In genomic region chr5:121190210-121190835, GRCm38 (mm10) we compare ENCODE assay signal across 8 mouse cellular contexts. TPM values are rescaled to one million over a fixed set of nuclear protein-coding genes. Genes with fewer than 3 reads are reported as not detected.
DNase-seq lines count a peak whose midpoint lies in the region; ATAC-seq and TF ChIP-seq lines count a peak whose summit lies in the region.

No protein-coding gene starts in this region.

- H3ac ChIP-seq in myocyte (ENCODE audit: control insufficient read depth, insufficient read length): peak overlapping the region; percentile 72

- H3K79me2 ChIP-seq in myocyte (ENCODE audit: control insufficient read depth, insufficient read depth): peaks cover 55% of the 10 kb centered on the region

- H3K27me3 ChIP-seq in embryonic facial prominence, embryonic 11.5 days (ENCODE audit: control insufficient read depth, insufficient read depth, low read length): no peaks in the 10 kb centered on the region
- no peaks in the 10 kb centered on the region for H3K27me3 ChIP-seq in hindbrain, embryonic 15.5 days
- H3K27me3 ChIP-seq in myocyte (ENCODE audit: control insufficient read depth, insufficient read depth, insufficient read length): no peaks in the 10 kb centered on the region

- H3K4me3 ChIP-seq in lung, adult 2 months (replicated peaks; ENCODE audit: extremely low read depth, low read depth, low read length): peak overlapping the region; percentile 92
- H3K4me3 ChIP-seq in embryonic facial prominence, embryonic 11.5 days (ENCODE audit: low read depth, low read length): peak overlapping the region; percentile 94
- H3K4me3 ChIP-seq in hindbrain, embryonic 15.5 days: peak overlapping the region; percentile 96
- peak overlapping the region; percentile 65 for H3K4me3 ChIP-seq in myocyte

- ATAC-seq in embryonic facial prominence, embryonic 11.5 days (replicated peaks; ENCODE audit: insufficient number of reproducible peaks, low FRiP score, low TSS enrichment, low read depth): no peak
- no peak for ATAC-seq in hindbrain, embryonic 15.5 days (ENCODE audit: low FRiP score, low read depth)

- peaks cover 6% of the 10 kb centered on the region; the same call in 1 of the 2 replicates for H3K4me1 ChIP-seq in lung, adult 2 months (ENCODE audit: control insufficient read depth, insufficient read depth, low read length)
- H3K4me1 ChIP-seq in embryonic facial prominence, embryonic 11.5 days (ENCODE audit: control insufficient read depth, insufficient read depth, low read length): no peaks in the 10 kb centered on the region
- H3K4me1 ChIP-seq in hindbrain, embryonic 15.5 days (replicated peaks): peaks cover 57% of the 10 kb centered on the region

- no peak for TF ChIP-seq CTCF in lung, adult 2 months (IDR thresholded peaks at IDR 0.05; ENCODE audit: insufficient read depth, low read length)

- WGBS in lung, adult 2 months: 23% methylated on average over 21 of the region's 21 CpGs
- 31% methylated on average over 21 of the region's 21 CpGs for whole genome bisulfite sequencing in embryonic facial prominence, embryonic 11.5 days
- WGBS in hindbrain, embryonic 15.5 days: 32% methylated on average over 21 of the region's 21 CpGs

- no peak for TF ChIP-seq POLR2A in lung, adult 2 months (IDR thresholded peaks at IDR 0.05; ENCODE audit: borderline replicate concordance, extremely low read depth, low read depth, low read length)
- no peak for TF ChIP-seq POLR2A in myocyte (IDR thresholded peaks at IDR 0.05; ENCODE audit: insufficient read length, low read depth)

- peak; percentile 29 for DNase-seq in lung, adult 2 months
- no peak for DNase-seq in lung, postnatal 36 days
- DNase-seq in embryonic facial prominence, embryonic 11.5 days (ENCODE audit: low spot score): no peak
- no peak for DNase-seq in B cell, adult 2 months
- no peak for DNase-seq in left cerebral cortex, postnatal 10 days (ENCODE audit: extremely low spot score in 1 of 2, low spot score in 2 of 2)
- no peak for DNase-seq in urinary bladder, postnatal 4 days (ENCODE audit: low spot score in 2 of 2)

- no peaks in the 10 kb centered on the region for H3K36me3 ChIP-seq in embryonic facial prominence, embryonic 11.5 days (replicated peaks; ENCODE audit: control insufficient read depth, insufficient read depth, low read depth, low read length)
- H3K36me3 ChIP-seq in hindbrain, embryonic 15.5 days: no peaks in the 10 kb centered on the region
- no peaks in the 10 kb centered on the region for H3K36me3 ChIP-seq in myocyte (ENCODE audit: control insufficient read depth, insufficient read depth)

- H3K4me2 ChIP-seq in embryonic facial prominence, embryonic 11.5 days (ENCODE audit: low read depth, low read length): peak overlapping the region; percentile 74
- H3K4me2 ChIP-seq in hindbrain, embryonic 15.5 days: peak overlapping the region; percentile 72
- peak overlapping the region; percentile 83 for H3K4me2 ChIP-seq in myocyte (ENCODE audit: low read depth)

- peak overlapping the region; percentile 90 for H3K9ac ChIP-seq in embryonic facial prominence, embryonic 11.5 days (replicated peaks; ENCODE audit: low read length)
- H3K9ac ChIP-seq in hindbrain, embryonic 15.5 days: peak overlapping the region; percentile 85

- intact Hi-C loops in left cerebral cortex, postnatal 10 days (cut with DNase I): no loop called here

- H3K27ac ChIP-seq in embryonic facial prominence, embryonic 11.5 days (replicated peaks; ENCODE audit: low read depth, low read length): peak overlapping the region; percentile 62; the same call in 1 of the 2 replicates
- peak overlapping the region; percentile 82 for H3K27ac ChIP-seq in hindbrain, embryonic 15.5 days (replicated peaks)

- H3K9me3 ChIP-seq in embryonic facial prominence, embryonic 11.5 days (replicated peaks; ENCODE audit: control insufficient read depth, low read length): no peaks in the 10 kb centered on the region
- no peaks in the 10 kb centered on the region for H3K9me3 ChIP-seq in hindbrain, embryonic 15.5 days

TF ChIP-seq in myocyte, 11 proteins besides CTCF, POLR2A, EP300 and RAD21:
- TF ChIP-seq E2F4 (IDR thresholded peaks at IDR 0.05; ENCODE audit: insufficient read depth) (no peak), USF1 (IDR thresholded peaks at IDR 0.05; ENCODE audit: low read depth) (no peak), TCF12 (IDR thresholded peaks at IDR 0.05; ENCODE audit: insufficient read depth, poor library complexity, severe bottlenecking) (no peak), MAX (IDR thresholded peaks at IDR 0.05; ENCODE audit: low read depth) (no peak), SRF (IDR thresholded peaks at IDR 0.05; ENCODE audit: control insufficient read depth, insufficient read length, low read depth) (no peak), TCF3 (IDR thresholded peaks at IDR 0.05; ENCODE audit: insufficient read length, low read depth) (no peak), MYOG (IDR thresholded peaks at IDR 0.05; ENCODE audit: control insufficient read depth in 1 of 3, insufficient read depth in 1 of 3, insufficient read length in 2 of 3, low read depth in 2 of 3) (no peak), POLR2AphosphoS2 (IDR thresholded peaks at IDR 0.05; ENCODE audit: insufficient read length, low read depth) (no peak), MYOD1 (IDR thresholded peaks at IDR 0.05; ENCODE audit: control insufficient read depth in 1 of 3, insufficient read length in 2 of 3, low read depth in 2 of 3) (no peak), CEBPB (IDR thresholded peaks at IDR 0.05; ENCODE audit: insufficient read depth, poor library complexity, severe bottlenecking) (no peak), REST (IDR thresholded peaks at IDR 0.05; ENCODE audit: insufficient read depth, insufficient read length) (no peak)

RNA-seq across cellular contexts. Expression of gene Ptpn11, which starts 0.9 kb away (rescaled TPM):
- polyA plus RNA-seq in lung, adult 2 months (2012; rRNA removed): 31.2 and 44.4 TPM in 2 replicates
- 25.1 and 26.6 TPM in 2 replicates for polyA plus RNA-seq in embryonic facial prominence, embryonic 11.5 days (2014; fragmentation: Nextera tagmentation; extraction: Ambion mirVana)
- polyA plus RNA-seq in hindbrain, embryonic 15.5 days (2015; fragmentation: Nextera tagmentation; extraction: Ambion mirVana): 20.0 and 22.9 TPM in 2 replicates
- 78.7 TPM for polyA plus RNA-seq in myocyte (2012; fragmentation: generic; extraction: Trizol)
- 10 to 100 TPM; 78.0 to 80.4 TPM for total RNA-seq in left cerebral cortex, postnatal 10 days (2021)

RNA-seq across cellular contexts. Expression of gene Rpl6, which starts 14.0 kb away (rescaled TPM):
- polyA plus RNA-seq in lung, adult 2 months (2012; rRNA removed): 171 and 213 TPM in 2 replicates
- polyA plus RNA-seq in embryonic facial prominence, embryonic 11.5 days (2014; fragmentation: Nextera tagmentation; extraction: Ambion mirVana): 776 and 796 TPM in 2 replicates
- polyA plus RNA-seq in hindbrain, embryonic 15.5 days (2015; fragmentation: Nextera tagmentation; extraction: Ambion mirVana): 342 and 359 TPM in 2 replicates
- polyA plus RNA-seq in myocyte (2012; fragmentation: generic; extraction: Trizol): 1,361 TPM
- 100 to 1,000 TPM; 499 to 506 TPM for total RNA-seq in left cerebral cortex, postnatal 10 days (2021)

RNA-seq across cellular contexts. Expression of gene Hectd4, which starts 29.7 kb away (rescaled TPM):
- polyA plus RNA-seq in lung, adult 2 months (2012; rRNA removed): 15.4 and 16.4 TPM in 2 replicates
- polyA plus RNA-seq in embryonic facial prominence, embryonic 11.5 days (2014; fragmentation: Nextera tagmentation; extraction: Ambion mirVana): 5.7 and 7.2 TPM in 2 replicates
- polyA plus RNA-seq in hindbrain, embryonic 15.5 days (2015; fragmentation: Nextera tagmentation; extraction: Ambion mirVana): 19.0 and 20.6 TPM in 2 replicates
- 6.6 TPM for polyA plus RNA-seq in myocyte (2012; fragmentation: generic; extraction: Trizol)
- 100 to 1,000 TPM; 222 to 247 TPM for total RNA-seq in left cerebral cortex, postnatal 10 days (2021)
